Mouse (Mus musculus) heart, postnatal 0 days (tissue): ENCODE results near the gene Lonrf2.

Experiments used
- CTCF ChIP-seq: IDR thresholded peaks from 2 replicates; pipeline ENCODE4 v1.5.1; 2016; ENCODE audit warnings: antibody characterized with exemption, control low read depth, low read depth
- EP300 ChIP-seq: IDR thresholded peaks from 2 replicates; pipeline ENCODE4 v1.6.1; 2016; ENCODE audit warnings: antibody characterized with exemption, low read depth

- TF ChIP-seq EP300 (no peak), CTCF (peak; percentile 29; the same call in 1 of the 2 replicates)
These were observed 25.7 kb upstream of the Lonrf2 start for GRCm38 (mm10) chr1:38862213-38862612.
